Mouse (Mus musculus): Measurements from ENCODE around the gene Hdhd3. TPM values are rescaled to one million over a fixed set of nuclear protein-coding genes. Genes with fewer than 3 reads are reported as not detected.

Gene Hdhd3
- polyA plus RNA-seq, 1 experiment from 2014 or later: 115 TPM

DNA sequence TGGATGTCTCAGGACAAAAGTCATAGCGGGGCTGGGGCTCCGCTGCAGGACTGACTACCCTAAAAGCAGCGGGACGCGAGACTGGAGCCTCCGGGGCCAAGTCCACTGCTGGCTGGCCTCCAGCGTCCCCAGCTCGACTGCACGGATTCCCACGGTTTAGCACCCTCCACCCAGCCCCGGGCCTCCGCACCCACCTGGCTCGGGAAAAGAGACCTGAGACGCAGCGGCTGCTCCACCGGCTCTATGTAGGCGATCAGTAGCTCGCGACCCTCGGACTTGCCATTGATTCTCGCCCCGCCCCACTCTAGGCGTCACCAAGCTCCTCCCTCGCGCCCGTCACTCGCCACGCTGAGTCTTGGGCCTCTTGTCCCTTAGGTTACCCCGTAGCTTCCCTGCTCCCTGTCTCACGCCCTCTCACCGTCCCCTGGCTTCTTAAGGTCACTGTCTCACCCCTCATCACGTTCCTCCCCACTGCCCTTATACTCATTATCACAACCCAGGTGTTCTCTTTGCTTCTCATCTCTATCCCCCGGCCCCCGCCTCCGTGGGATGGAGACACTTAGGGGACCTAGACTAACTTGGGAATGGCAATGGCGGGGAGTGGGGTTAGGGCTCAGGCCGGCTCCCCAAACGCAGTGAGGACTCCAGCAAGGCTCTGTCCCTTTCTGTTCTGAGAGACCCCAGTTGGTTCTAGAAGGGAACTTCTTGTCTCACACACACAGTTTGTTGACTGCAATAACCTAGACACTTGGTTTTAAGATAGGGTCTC, 1.1 kb downstream of the Hdhd3 start:
- no peaks in the 10 kb centered on the region for H3K27me3 ChIP-seq (replicated peaks; ENCODE audit: control insufficient read depth, insufficient read depth, low read length)
- peak; percentile 87 for ATAC-seq
- WGBS: 2% methylated on average over 38 of the region's 38 CpGs

DNA sequence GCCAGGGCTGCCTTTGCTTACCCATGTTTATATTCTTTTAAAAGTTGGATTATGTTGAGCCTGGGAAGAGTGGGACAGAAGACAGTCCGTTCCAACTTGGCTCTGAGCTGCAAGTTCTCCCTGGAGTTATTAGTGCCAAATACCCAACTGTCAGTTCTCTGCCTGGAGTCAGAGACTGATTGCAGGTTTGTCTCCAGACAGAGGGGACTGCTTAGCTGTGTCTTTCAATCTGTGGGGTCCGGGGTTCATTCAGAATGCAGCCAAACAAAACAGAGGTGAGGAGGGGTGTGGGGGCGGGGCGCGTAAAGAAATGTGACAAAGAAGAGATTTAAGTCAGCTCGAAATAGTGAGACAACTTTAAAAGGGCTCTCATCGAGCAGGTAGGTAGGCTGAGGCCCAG, 1.7 kb downstream of the Hdhd3 start:
- no peak; the same call in 1 of the 2 replicates for ATAC-seq
- H3K27me3 ChIP-seq (replicated peaks; ENCODE audit: control insufficient read depth, insufficient read depth, low read length): no peaks in the 10 kb centered on the region
- peaks cover 10% of the 10 kb centered on the region for H3K36me3 ChIP-seq (ENCODE audit: control insufficient read depth, insufficient read depth, low read length)
- peak overlapping the region; percentile 90 for H3K9ac ChIP-seq (ENCODE audit: low read depth, low read length)
- peaks cover 11% of the 10 kb centered on the region for H3K4me1 ChIP-seq (ENCODE audit: control insufficient read depth, insufficient read depth, low read length)
- H3K4me3 ChIP-seq (ENCODE audit: low read length): peak overlapping the region; percentile 79
- 1% methylated on average over 7 of the region's 7 CpGs for WGBS
- peak overlapping the region; percentile 56 for H3K4me2 ChIP-seq (ENCODE audit: low read depth, low read length)
- H3K9me3 ChIP-seq (ENCODE audit: control insufficient read depth, low read length): no peaks in the 10 kb centered on the region
- H3K27ac ChIP-seq (ENCODE audit: low read length): peak overlapping the region; percentile 92

More for the DNA sequence above, 1.1 kb downstream of the Hdhd3 start:
- H3K4me1 ChIP-seq (ENCODE audit: control insufficient read depth, insufficient read depth, low read length): peaks cover 8% of the 10 kb centered on the region
- peaks cover 10% of the 10 kb centered on the region for H3K36me3 ChIP-seq (ENCODE audit: control insufficient read depth, insufficient read depth, low read length)
- peak overlapping the region; percentile 90 for H3K9ac ChIP-seq (ENCODE audit: low read depth, low read length)
- peak overlapping the region; percentile 56 for H3K4me2 ChIP-seq (ENCODE audit: low read depth, low read length)
- peak overlapping the region; percentile 79 for H3K4me3 ChIP-seq (ENCODE audit: low read length)
- H3K9me3 ChIP-seq (ENCODE audit: control insufficient read depth, low read length): no peaks in the 10 kb centered on the region
- H3K27ac ChIP-seq (ENCODE audit: low read length): peak overlapping the region; percentile 92

DNA sequence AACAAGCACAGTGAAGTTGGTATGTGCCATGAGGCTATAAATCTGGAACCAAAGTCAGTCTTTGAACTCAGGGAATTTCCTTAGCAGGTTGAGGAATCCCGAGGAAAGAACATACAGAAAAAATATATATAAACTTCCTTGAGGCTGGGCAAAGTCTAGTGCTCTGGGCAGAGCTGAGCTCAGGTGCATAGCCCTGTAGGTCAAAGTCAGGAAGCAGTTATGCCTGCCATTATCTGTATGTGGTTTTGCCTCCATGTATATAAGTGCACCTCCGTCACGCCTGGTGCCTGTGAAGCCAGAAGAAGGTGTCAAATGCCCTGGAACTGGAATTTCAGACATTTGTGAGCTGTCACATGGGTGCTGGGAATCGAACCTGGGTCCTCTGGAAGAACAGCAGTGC, 2.5 kb downstream of the Hdhd3 start:
- Histone ChIP-seq H3K27ac (ENCODE audit: low read length) (peak overlapping the region; percentile 92), H3K36me3 (ENCODE audit: control insufficient read depth, insufficient read depth, low read length) (peaks cover 10% of the 10 kb centered on the region), H3K9ac (ENCODE audit: low read depth, low read length) (no peak overlapping the region), H3K4me3 (ENCODE audit: low read length) (peak overlapping the region; percentile 79), H3K4me2 (ENCODE audit: low read depth, low read length) (peak overlapping the region; percentile 56), H3K9me3 (ENCODE audit: control insufficient read depth, low read length) (no peaks in the 10 kb centered on the region), H3K27me3 (replicated peaks; ENCODE audit: control insufficient read depth, insufficient read depth, low read length) (no peaks in the 10 kb centered on the region), H3K4me1 (ENCODE audit: control insufficient read depth, insufficient read depth, low read length) (peaks cover 11% of the 10 kb centered on the region)
- 57% methylated on average over 4 of the region's 4 CpGs for WGBS
- peak; percentile 58 for ATAC-seq

DNA sequence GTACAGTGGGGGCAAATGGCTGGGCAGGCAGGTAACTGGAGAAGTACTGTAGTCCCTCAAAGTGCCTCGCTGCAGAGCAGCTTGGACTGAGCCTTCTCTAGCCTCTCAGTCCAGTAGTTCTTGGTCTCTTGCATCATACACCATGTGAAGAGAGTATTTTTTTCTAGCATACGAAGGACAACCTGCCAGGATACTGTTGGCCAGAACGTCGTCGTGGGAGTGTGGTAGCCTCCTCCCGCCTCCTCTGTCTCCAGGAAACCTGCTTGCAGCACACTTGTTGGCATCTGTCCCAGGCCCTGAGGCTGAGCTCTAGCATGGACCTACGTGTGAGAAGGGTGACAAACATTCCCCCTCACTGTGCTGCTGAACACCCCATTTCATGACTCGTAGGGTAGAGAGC, 6.5 kb downstream of the Hdhd3 start:
- Histone ChIP-seq H3K27ac (ENCODE audit: low read length) (0 out of 2 replicates have a peak overlapping the region, but pooled peaks have one; percentile 8), H3K9me3 (ENCODE audit: control insufficient read depth, low read length) (no peaks in the 10 kb centered on the region), H3K27me3 (replicated peaks; ENCODE audit: control insufficient read depth, insufficient read depth, low read length) (no peaks in the 10 kb centered on the region), H3K9ac (ENCODE audit: low read depth, low read length) (no peak overlapping the region), H3K4me1 (ENCODE audit: control insufficient read depth, insufficient read depth, low read length) (peaks cover 8% of the 10 kb centered on the region), H3K4me3 (ENCODE audit: low read length) (no peak overlapping the region), H3K36me3 (ENCODE audit: control insufficient read depth, insufficient read depth, low read length) (peaks cover 10% of the 10 kb centered on the region), H3K4me2 (ENCODE audit: low read depth, low read length) (no peak overlapping the region)
- WGBS: 54% methylated on average over 8 of the region's 8 CpGs
- peak; percentile 10; the same call in 1 of the 2 replicates for ATAC-seq

DNA sequence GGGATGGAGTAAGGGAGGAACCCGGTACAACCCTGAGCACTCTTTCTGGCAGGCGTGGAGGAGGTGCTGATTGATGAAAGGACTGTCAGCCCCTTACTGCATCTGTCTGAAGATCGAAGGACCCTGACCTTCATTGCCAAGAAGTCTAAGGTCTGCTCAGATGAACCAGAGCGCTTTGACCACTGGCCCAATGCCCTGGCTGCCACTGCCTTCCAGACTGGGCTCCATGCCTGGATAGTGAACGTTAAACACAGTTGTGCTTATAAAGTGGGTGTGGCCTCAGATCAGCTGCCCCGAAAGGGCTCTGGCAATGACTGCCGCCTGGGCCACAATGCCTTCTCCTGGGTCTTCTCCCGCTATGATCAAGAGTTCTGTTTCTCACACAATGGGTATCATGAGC, 7.3 kb downstream of the Hdhd3 start:
- peaks cover 10% of the 10 kb centered on the region for H3K36me3 ChIP-seq (ENCODE audit: control insufficient read depth, insufficient read depth, low read length)
- WGBS: 68% methylated on average over 8 of the region's 8 CpGs

DNA sequence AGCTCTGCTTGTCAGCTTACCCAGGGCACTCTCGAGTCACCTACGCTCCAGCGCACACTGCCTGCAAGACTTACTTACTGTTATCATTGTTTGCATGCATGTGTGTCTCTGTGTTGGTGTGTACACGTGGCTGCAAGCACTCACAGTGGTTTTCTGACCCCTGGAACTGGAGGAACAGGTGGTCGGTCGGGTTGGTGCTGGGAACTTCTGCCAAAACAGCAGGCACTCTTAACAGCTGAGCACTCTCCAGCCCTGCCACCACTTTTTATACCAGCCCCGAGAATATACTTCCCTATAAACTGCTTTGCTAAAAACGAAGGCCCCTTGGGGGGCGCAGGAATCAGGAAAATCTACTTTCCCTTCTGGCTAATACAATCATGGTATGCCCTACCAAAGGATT, 9.0 kb downstream of the Hdhd3 start:
- Histone ChIP-seq H3K9me3 (ENCODE audit: control insufficient read depth, low read length) (no peaks in the 10 kb centered on the region), H3K4me3 (ENCODE audit: low read length) (no peak overlapping the region), H3K27ac (ENCODE audit: low read length) (no peak overlapping the region), H3K4me2 (ENCODE audit: low read depth, low read length) (no peak overlapping the region), H3K27me3 (replicated peaks; ENCODE audit: control insufficient read depth, insufficient read depth, low read length) (no peaks in the 10 kb centered on the region), H3K4me1 (ENCODE audit: control insufficient read depth, insufficient read depth, low read length) (0 out of 2 replicates have a peak, but pooled peaks cover 3% of the 10 kb centered on the region), H3K36me3 (ENCODE audit: control insufficient read depth, insufficient read depth, low read length) (peaks cover 3% of the 10 kb centered on the region), H3K9ac (ENCODE audit: low read depth, low read length) (no peak overlapping the region)
- WGBS: 68% methylated on average over 9 of the region's 9 CpGs
- ATAC-seq: no peak

More for the DNA sequence above, 7.3 kb downstream of the Hdhd3 start:
- H3K27ac ChIP-seq (ENCODE audit: low read length): 0 out of 2 replicates have a peak overlapping the region, but pooled peaks have one; percentile 9
- no peak overlapping the region for H3K9ac ChIP-seq (ENCODE audit: low read depth, low read length)
- H3K27me3 ChIP-seq (replicated peaks; ENCODE audit: control insufficient read depth, insufficient read depth, low read length): no peaks in the 10 kb centered on the region
- H3K4me1 ChIP-seq (ENCODE audit: control insufficient read depth, insufficient read depth, low read length): peaks cover 8% of the 10 kb centered on the region
- no peak for ATAC-seq
- no peaks in the 10 kb centered on the region for H3K9me3 ChIP-seq (ENCODE audit: control insufficient read depth, low read length)
- no peak overlapping the region for H3K4me3 ChIP-seq (ENCODE audit: low read length)
- H3K4me2 ChIP-seq (ENCODE audit: low read depth, low read length): no peak overlapping the region

DNA sequence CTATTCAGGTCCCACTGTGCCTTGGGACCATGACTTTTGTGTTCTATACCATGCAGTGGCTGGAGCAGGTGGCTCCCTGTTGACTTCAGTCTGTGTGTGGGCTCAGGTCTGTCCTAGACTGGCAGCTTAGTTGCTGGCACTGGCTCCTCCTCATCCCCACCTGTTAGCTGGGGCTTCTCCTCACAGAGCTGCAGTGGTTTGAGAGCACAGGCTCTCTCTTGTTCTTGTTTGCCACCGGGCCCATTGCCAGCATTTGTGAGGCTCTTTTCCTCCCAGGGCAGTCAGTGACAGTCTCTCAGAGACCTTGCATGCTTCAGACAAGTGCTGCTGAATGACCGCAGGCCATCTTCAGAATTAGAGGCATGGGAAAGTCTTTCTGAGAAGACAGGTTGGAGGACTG, 10.6 kb downstream of the Hdhd3 start:
- Histone ChIP-seq H3K4me2 (ENCODE audit: low read depth, low read length) (no peak overlapping the region), H3K4me3 (ENCODE audit: low read length) (no peak overlapping the region), H3K9me3 (ENCODE audit: control insufficient read depth, low read length) (no peaks in the 10 kb centered on the region), H3K36me3 (ENCODE audit: control insufficient read depth, insufficient read depth, low read length) (no peaks in the 10 kb centered on the region; the same call in 1 of the 2 replicates), H3K9ac (ENCODE audit: low read depth, low read length) (no peak overlapping the region), H3K27me3 (replicated peaks; ENCODE audit: control insufficient read depth, insufficient read depth, low read length) (no peaks in the 10 kb centered on the region), H3K4me1 (ENCODE audit: control insufficient read depth, insufficient read depth, low read length) (0 out of 2 replicates have a peak, but pooled peaks cover 3% of the 10 kb centered on the region), H3K27ac (ENCODE audit: low read length) (no peak overlapping the region)
- no peak for ATAC-seq
- WGBS: 86% methylated on average over 2 of the region's 2 CpGs

DNA sequence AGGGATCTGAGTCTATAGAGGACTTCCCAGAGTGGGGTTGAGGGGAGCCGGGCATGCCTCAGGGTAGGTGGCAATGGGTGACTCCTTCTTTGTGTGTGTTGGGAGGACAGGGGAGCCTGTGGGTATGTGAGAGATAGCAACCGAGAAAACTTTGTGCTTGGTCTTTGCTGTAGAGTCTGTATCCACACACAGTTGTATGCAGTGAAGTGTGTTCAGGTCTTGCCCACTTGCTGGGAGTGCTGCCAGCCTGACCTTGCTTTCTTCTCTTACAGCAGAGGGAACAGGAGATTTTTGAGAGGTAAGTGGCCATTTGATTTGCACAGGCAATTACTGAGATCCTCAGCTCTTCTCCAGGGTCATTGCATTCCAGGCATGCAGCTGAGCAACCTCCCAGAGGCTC, 15.4 kb downstream of the Hdhd3 start:
- no peak for ATAC-seq
- Histone ChIP-seq H3K9me3 (ENCODE audit: control insufficient read depth, low read length) (no peaks in the 10 kb centered on the region), H3K9ac (ENCODE audit: low read depth, low read length) (no peak overlapping the region), H3K4me1 (ENCODE audit: control insufficient read depth, insufficient read depth, low read length) (peaks cover 3% of the 10 kb centered on the region; the same call in 1 of the 2 replicates), H3K27ac (ENCODE audit: low read length) (no peak overlapping the region), H3K27me3 (replicated peaks; ENCODE audit: control insufficient read depth, insufficient read depth, low read length) (no peaks in the 10 kb centered on the region), H3K4me2 (ENCODE audit: low read depth, low read length) (no peak overlapping the region), H3K36me3 (ENCODE audit: control insufficient read depth, insufficient read depth, low read length) (no peaks in the 10 kb centered on the region), H3K4me3 (ENCODE audit: low read length) (no peak overlapping the region)
- WGBS: 77% methylated on average over 2 of the region's 2 CpGs

DNA sequence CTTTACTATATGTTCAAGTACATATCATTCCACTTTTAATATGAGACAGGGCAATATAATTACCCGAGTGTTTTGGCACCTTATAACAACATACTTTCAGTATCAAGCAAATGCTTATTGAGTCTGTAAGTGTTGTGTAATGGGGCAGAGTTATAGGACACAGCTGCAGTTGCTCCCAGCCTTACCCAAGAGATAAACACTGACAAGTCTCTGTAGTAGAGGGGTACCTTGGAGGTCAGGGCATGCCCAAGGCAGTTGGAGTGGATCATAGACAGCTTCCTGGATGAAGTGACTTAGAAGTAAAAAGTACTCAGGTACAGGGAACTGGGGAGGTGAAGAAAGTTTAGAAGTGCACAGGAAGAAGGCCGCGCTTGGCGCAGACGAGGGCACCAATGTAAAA, 16.1 kb downstream of the Hdhd3 start:
- Histone ChIP-seq H3K4me1 (ENCODE audit: control insufficient read depth, insufficient read depth, low read length) (peaks cover 3% of the 10 kb centered on the region; the same call in 1 of the 2 replicates), H3K27me3 (replicated peaks; ENCODE audit: control insufficient read depth, insufficient read depth, low read length) (no peaks in the 10 kb centered on the region), H3K27ac (ENCODE audit: low read length) (no peak overlapping the region), H3K4me3 (ENCODE audit: low read length) (no peak overlapping the region), H3K9ac (ENCODE audit: low read depth, low read length) (no peak overlapping the region), H3K9me3 (ENCODE audit: control insufficient read depth, low read length) (no peaks in the 10 kb centered on the region), H3K36me3 (ENCODE audit: control insufficient read depth, insufficient read depth, low read length) (no peaks in the 10 kb centered on the region), H3K4me2 (ENCODE audit: low read depth, low read length) (no peak overlapping the region)
- ATAC-seq: no peak
- WGBS: 86% methylated on average over 5 of the region's 5 CpGs

Data from intestine, embryonic 16.5 days (tissue).